Mouse (Mus musculus) midbrain, embryonic 15.5 days (tissue): ENCODE results near the gene Igsf3. TPM values are rescaled to one million over a fixed set of nuclear protein-coding genes. Genes with fewer than 3 reads are reported as not detected.
A peak's percentile ranks its signal among the peaks of the same experiment; 100 is the strongest.

ENCODE experiments used
- ATAC-seq: fragments of 200-750 bp; cut with Nextera tagmentation; replicated peaks from 2 replicates; pipeline ENCODE4 v1.8.0; 2017; ENCODE audit warnings: moderate TSS enrichment
- H3K27ac ChIP-seq: fragments of 300-500 bp; sonication (generic); 2 replicates; pipeline ENCODE4 v1.5.1; 2015; ENCODE audit warnings: mild to moderate bottlenecking, inconsistent platforms
- H3K27me3 ChIP-seq: fragments of 300-500 bp; sonication (generic); replicated peaks from 2 replicates; pipeline ENCODE4 v1.6.1; 2015; ENCODE audit warnings: inconsistent platforms
- H3K36me3 ChIP-seq: fragments of 300-500 bp; sonication (generic); replicated peaks from 2 replicates; pipeline ENCODE4 v1.6.1; 2015; ENCODE audit warnings: inconsistent platforms
- H3K4me1 ChIP-seq: fragments of 300-500 bp; sonication (generic); 2 replicates; pipeline ENCODE4 v1.6.1; 2015; ENCODE audit warnings: inconsistent platforms
- H3K4me2 ChIP-seq: fragments of 300-500 bp; sonication (generic); 2 replicates; pipeline ENCODE4 v1.6.1; 2015; ENCODE audit warnings: inconsistent platforms, mild to moderate bottlenecking, moderate library complexity
- H3K4me3 ChIP-seq: fragments of 300-500 bp; sonication (generic); 2 replicates; pipeline ENCODE4 v1.5.1; 2015; ENCODE audit warnings: mild to moderate bottlenecking, inconsistent platforms
- H3K9ac ChIP-seq: fragments of 300-500 bp; sonication (generic); 2 replicates; pipeline ENCODE4 v1.6.1; 2015; ENCODE audit warnings: mild to moderate bottlenecking, inconsistent platforms
- H3K9me3 ChIP-seq: fragments of 300-500 bp; sonication (generic); 2 replicates; pipeline ENCODE4 v1.6.1; 2016; ENCODE audit warnings: inconsistent platforms
- WGBS: fragments of 180-500 bp; shearing (Covaris S2); methylation state at CpG from one replicate; pipeline ENCODE4 v1.1.7; 2015; ENCODE audit warnings: mixed read lengths; 5-methylcytosine and 5-hydroxymethylcytosine counted together
- polyA plus RNA-seq: library from polyadenylated mRNA; unstranded; fragments of >200 nt; fragmentation: Nextera tagmentation; extraction: Ambion mirVana; gene quantifications from 2 replicates; pipeline ENCODE4 v1.2.1, GENCODE M21; 2015

Gene Igsf3
- polyA plus RNA-seq, 1 experiment from 2014 or later, result 104 TPM

DNA sequence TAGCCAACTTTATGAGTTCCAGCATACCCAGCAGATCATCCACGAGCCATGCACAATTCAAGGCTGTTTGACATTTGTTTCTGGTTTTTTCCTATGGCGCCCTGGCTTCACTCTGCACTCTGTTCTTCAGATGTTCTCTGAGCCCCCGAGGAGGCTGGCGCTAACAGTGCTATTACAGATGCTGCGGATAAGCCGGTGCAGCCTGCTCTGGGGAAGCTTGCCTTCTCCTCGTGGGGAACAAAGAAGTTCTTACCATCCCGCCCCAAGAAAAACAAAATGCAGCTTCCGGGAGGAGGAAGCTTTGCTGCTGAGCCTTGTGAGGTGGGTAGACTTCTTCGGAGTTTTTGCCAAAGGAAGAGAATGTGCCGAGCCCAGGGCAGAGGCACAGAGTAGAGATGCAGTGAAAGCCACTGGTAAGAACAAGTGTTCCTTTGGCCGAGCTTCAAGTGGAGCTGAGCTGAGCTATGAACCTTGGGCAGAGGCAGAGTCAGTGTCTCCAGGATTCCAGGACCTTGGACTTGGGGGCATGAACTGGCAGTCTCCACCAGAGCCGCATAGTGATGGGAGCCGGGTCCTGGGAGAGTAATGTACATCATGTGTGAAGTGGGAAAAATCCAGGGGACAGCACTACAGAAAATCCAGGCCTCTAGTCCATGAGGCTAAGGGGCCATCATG lies 125.3 kb downstream of the Igsf3 start:
- no peak for ATAC-seq
- H3K9ac ChIP-seq, result no peak overlapping the region
- H3K36me3 ChIP-seq, result no peaks in the 10 kb centered on the region
- H3K4me1 ChIP-seq, result peaks cover 16% of the 10 kb centered on the region
- H3K4me3 ChIP-seq, result no peak overlapping the region
- H3K27ac ChIP-seq, result no peak overlapping the region
- no peaks in the 10 kb centered on the region for H3K27me3 ChIP-seq
- 37% methylated on average over 14 of the region's 14 CpGs for WGBS
- no peaks in the 10 kb centered on the region for H3K9me3 ChIP-seq
- no peak overlapping the region for H3K4me2 ChIP-seq

DNA sequence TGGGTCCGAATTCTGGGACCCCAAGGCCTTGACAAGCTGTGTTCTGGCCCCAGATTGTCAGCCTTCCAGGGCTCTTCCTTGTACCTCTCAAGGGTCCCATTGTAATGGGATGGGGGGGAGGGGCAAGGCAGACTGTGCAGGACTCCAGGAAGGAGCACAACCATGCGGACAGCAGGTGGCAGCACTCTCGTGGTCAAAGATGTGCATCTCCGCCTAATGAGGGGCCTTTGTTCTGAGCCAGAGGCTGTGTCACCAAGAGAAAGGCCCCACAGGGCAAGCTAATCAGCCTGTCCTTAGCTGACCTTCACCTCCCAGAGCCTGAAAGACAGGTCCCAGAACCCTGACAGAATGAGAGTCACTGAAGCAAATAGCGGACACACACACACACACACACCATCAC lies 129.3 kb downstream of the Igsf3 start:
- H3K27me3 ChIP-seq, result no peaks in the 10 kb centered on the region
- peaks cover 16% of the 10 kb centered on the region for H3K4me1 ChIP-seq
- no peaks in the 10 kb centered on the region for H3K9me3 ChIP-seq
- no peak overlapping the region for H3K27ac ChIP-seq
- WGBS, result 21% methylated on average over 5 of the region's 5 CpGs
- no peak overlapping the region for H3K4me2 ChIP-seq
- peak; percentile 88 for ATAC-seq
- no peak overlapping the region for H3K4me3 ChIP-seq
- no peaks in the 10 kb centered on the region for H3K36me3 ChIP-seq
- H3K9ac ChIP-seq, result no peak overlapping the region

DNA sequence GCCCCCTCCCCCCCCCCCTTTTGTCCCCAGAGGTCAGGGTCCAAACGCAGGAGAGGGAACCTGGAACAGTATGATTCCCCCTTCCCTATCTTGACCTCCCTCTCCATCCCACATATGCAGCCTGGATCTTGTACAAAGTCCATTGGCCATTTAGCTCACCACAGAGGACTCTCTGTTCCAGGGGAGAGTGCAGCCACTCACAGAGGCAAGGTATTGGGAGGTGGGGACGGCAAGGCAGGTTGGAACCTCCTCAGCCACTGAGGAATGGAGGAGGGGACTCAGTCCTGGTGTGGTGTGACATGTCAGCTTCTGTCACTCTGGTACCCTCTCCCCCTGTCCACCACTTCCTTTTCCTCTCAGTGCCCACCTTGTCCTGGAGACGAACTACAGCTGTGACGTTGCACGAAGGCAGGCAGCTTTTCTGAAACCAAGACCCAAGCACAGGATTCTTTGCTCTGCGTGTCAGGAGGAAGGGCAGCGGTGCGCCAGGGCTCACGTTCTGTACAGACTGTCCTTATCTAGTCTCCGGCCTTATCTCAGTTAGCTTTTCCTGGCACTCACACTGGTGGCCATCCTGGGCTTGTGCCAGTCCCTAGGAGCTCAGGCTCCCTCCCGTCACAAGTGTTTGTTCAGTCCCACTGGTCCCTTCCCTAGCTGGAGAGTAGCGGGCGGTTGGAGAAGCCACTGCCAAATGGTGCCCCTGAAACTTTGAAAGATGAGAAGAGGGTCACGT lies 130.3 kb downstream of the Igsf3 start:
- H3K4me1 ChIP-seq, result peaks cover 14% of the 10 kb centered on the region
- no peak overlapping the region for H3K4me3 ChIP-seq
- WGBS, result 75% methylated on average over 14 of the region's 14 CpGs
- no peaks in the 10 kb centered on the region for H3K9me3 ChIP-seq
- no peaks in the 10 kb centered on the region for H3K36me3 ChIP-seq
- no peaks in the 10 kb centered on the region for H3K27me3 ChIP-seq
- no peak overlapping the region for H3K9ac ChIP-seq
- no peak overlapping the region for H3K4me2 ChIP-seq
- ATAC-seq, result no peak; the same call in 1 of the 2 replicates
- H3K27ac ChIP-seq, result no peak overlapping the region

DNA sequence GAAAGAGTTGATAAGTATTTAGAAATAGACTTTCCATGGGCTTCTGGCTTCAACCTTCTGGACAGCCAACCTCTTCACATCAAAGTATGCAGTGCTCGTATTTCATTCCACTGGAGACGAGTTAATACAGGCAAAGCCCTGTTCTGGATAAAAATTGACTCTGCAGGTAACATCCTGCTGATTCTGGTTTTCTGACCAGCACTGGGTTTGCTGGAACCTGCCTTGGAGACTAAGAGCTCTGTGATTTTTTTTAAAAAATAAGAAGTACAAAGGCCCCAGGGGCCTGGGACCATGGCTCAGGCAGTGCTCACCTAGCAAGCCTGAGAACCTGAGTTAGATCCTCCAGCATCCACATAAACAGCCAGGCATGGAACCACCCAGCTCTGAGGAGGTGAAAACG lies 130.9 kb downstream of the Igsf3 start:
- Histone ChIP-seq H3K4me2 (no peak overlapping the region), H3K4me3 (no peak overlapping the region), H3K27ac (no peak overlapping the region), H3K9me3 (no peaks in the 10 kb centered on the region), H3K36me3 (no peaks in the 10 kb centered on the region), H3K9ac (no peak overlapping the region), H3K27me3 (no peaks in the 10 kb centered on the region), H3K4me1 (peaks cover 9% of the 10 kb centered on the region)
- 80% methylated on average over 3 of the region's 3 CpGs for WGBS
- no peak for ATAC-seq

DNA sequence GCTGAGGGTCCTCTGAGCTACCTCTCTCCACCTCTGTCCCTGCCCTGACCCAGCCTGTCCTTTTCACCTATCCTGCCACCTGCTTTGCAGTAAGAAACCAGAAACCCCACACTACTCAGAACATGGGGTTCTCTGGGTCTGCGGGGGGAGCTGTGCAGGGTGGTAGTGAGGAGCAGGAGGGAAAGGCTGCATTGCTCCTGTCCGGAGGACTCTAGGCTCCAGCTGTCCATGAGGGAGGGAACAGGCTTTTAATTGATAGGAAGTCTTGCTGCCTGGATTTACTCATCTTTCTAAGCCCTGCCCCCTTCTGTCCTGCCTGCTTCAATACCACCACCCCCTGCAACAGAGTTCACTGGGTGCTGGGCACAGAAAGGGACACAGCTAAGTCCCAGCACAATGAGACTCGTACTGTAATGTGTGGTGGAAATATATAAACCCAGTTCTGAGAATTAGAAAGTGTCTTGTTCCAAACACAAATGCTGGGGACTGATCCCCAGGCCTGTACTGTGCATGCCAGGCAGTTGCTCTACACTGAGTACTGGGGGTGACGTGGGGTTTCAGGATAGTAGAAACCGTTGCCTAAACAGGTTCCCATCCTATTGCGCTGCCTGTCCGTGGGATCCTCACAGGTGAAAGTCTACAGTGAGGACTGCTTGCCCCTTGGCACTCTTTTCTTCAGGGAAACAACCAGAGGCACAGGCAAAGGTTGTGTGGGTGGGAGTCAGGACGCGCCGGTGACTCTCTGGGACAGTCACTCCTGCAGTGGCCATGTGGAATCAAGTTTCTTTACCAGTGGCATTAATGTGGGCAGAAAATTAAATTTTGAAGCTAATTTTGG lies 133.0 kb downstream of the Igsf3 start:
- no peaks in the 10 kb centered on the region for H3K9me3 ChIP-seq
- 87% methylated on average over 10 of the region's 10 CpGs for WGBS
- no peaks in the 10 kb centered on the region for H3K27me3 ChIP-seq
- H3K36me3 ChIP-seq, result no peaks in the 10 kb centered on the region
- peaks cover 17% of the 10 kb centered on the region for H3K4me1 ChIP-seq
- H3K27ac ChIP-seq, result no peak overlapping the region
- H3K4me2 ChIP-seq, result no peak overlapping the region
- H3K4me3 ChIP-seq, result no peak overlapping the region
- ATAC-seq, result no peak
- H3K9ac ChIP-seq, result no peak overlapping the region

DNA sequence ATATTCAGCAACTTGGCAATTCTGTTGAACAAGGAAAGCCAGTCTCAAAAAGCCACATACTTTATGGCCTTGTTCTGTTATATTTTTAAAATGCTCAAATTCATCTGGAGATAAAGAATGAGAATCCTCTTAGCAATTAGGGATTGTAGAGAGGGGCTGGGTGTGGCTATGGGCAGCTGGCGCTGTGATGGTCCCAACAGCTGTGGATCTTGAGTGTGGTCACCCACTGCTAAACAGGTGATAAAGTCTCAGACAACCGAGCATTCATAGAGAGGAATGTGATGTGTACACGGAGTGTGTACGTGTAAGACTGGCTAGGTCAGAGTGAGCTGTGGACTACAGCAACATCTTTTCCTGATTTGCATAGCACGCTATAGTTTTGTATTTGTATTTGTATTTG lies 133.7 kb downstream of the Igsf3 start:
- Histone ChIP-seq H3K4me3 (no peak overlapping the region), H3K27me3 (no peaks in the 10 kb centered on the region), H3K4me2 (no peak overlapping the region), H3K9ac (no peak overlapping the region), H3K4me1 (peaks cover 17% of the 10 kb centered on the region), H3K9me3 (no peaks in the 10 kb centered on the region), H3K36me3 (no peaks in the 10 kb centered on the region), H3K27ac (no peak overlapping the region)
- 91% methylated on average over 5 of the region's 5 CpGs for WGBS
- no peak for ATAC-seq

Other genes with a start within 250 kb of the Igsf3 start
- 0.26 TPM in 1 of 2 replicates, not detected in the other for gene Cd2, start 89.1 kb upstream of the Igsf3 start, polyA plus RNA-seq
- gene Atp1a1, start 227.6 kb downstream of the Igsf3 start, polyA plus RNA-seq, result 57.1 and 58.8 TPM in 2 replicates